Mouse (Mus musculus): Measurements from ENCODE around the gene Cntd1. TPM values are rescaled to one million over a fixed set of nuclear protein-coding genes. Genes with fewer than 3 reads are reported as not detected.

Gene Cntd1
- total RNA-seq, 2 experiments from 2014 or later = 0.42 to 0.84 TPM

- no peak for DNase-seq (ENCODE audit: low spot score in 2 of 2)
- intact Hi-C loops (cut with DNase I) = loop anchor here (5.0 kb wide), 1 partner anchor 49 kb away; the partner anchor contains the start of gene Becn1
Measured at GRCm38 (mm10) chr11:101252941-101253340, 25.9 kb upstream of the Cntd1 start.

- intact Hi-C loops (cut with DNase I) = loop anchor here (5.0 kb wide), 1 partner anchor 48 kb away; the partner anchor contains the start of gene Becn1
- peak; percentile 84 to 86 for DNase-seq (ENCODE audit: low spot score in 2 of 2)
Measured at GRCm38 (mm10) chr11:101253613-101254389, 25.0 kb upstream of the Cntd1 start, which contains the start of gene Vps25. Vps25 (plus strand) TSS chr11:101253707.

- intact Hi-C loops (cut with DNase I) = no loop called here
- DNase-seq (ENCODE audit: low spot score in 2 of 2) = no peak
Measured at GRCm38 (mm10) chr11:101255826-101256775, 22.7 kb upstream of the Cntd1 start.

GRCm38 (mm10) chr11:101259261-101259712, 19.5 kb upstream of the Cntd1 start:
- intact Hi-C loops (cut with DNase I) = no loop called here
- DNase-seq (ENCODE audit: low spot score in 2 of 2) = peak; percentile 78 to 80

- DNase-seq (ENCODE audit: low spot score in 2 of 2) = no peak
Measured at GRCm38 (mm10) chr11:101259948-101260825, 18.6 kb upstream of the Cntd1 start, which contains the start of gene Wnk4. Wnk4 (plus strand) TSS chr11:101260567.

GRCm38 (mm10) chr11:101260826-101261380, 17.9 kb upstream of the Cntd1 start:
- intact Hi-C loops (cut with DNase I) = no loop called here

More at GRCm38 (mm10) chr11:101259948-101260825, 18.6 kb upstream of the Cntd1 start, which contains the start of gene Wnk4:
- intact Hi-C loops (cut with DNase I) = no loop called here

GRCm38 (mm10) chr11:101262272-101262967, 16.4 kb upstream of the Cntd1 start:
- intact Hi-C loops (cut with DNase I) = no loop called here

More at GRCm38 (mm10) chr11:101260826-101261380, 17.9 kb upstream of the Cntd1 start:
- DNase-seq (ENCODE audit: low spot score in 2 of 2) = no peak

GRCm38 (mm10) chr11:101263138-101263988, 15.4 kb upstream of the Cntd1 start:
- DNase-seq (ENCODE audit: low spot score in 2 of 2) = no peak
- intact Hi-C loops (cut with DNase I) = no loop called here

More at GRCm38 (mm10) chr11:101262272-101262967, 16.4 kb upstream of the Cntd1 start:
- no peak for DNase-seq (ENCODE audit: low spot score in 2 of 2)

GRCm38 (mm10) chr11:101263989-101264280, 14.9 kb upstream of the Cntd1 start:
- intact Hi-C loops (cut with DNase I) = no loop called here
- DNase-seq (ENCODE audit: low spot score in 2 of 2) = no peak

GRCm38 (mm10) chr11:101264954-101265471, 13.8 kb upstream of the Cntd1 start:
- intact Hi-C loops (cut with DNase I) = no loop called here

GRCm38 (mm10) chr11:101265906-101266305, 12.9 kb upstream of the Cntd1 start:
- DNase-seq (ENCODE audit: low spot score in 2 of 2) = no peak
- intact Hi-C loops (cut with DNase I) = no loop called here

More at GRCm38 (mm10) chr11:101264954-101265471, 13.8 kb upstream of the Cntd1 start:
- DNase-seq (ENCODE audit: low spot score in 2 of 2) = no peak

GRCm38 (mm10) chr11:101269577-101270116, 9.2 kb upstream of the Cntd1 start:
- intact Hi-C loops (cut with DNase I) = no loop called here
- DNase-seq (ENCODE audit: low spot score in 2 of 2) = no peak

GRCm38 (mm10) chr11:101272446-101272845, 6.4 kb upstream of the Cntd1 start:
- intact Hi-C loops (cut with DNase I) = no loop called here

GRCm38 (mm10) chr11:101275309-101275708, 3.5 kb upstream of the Cntd1 start:
- intact Hi-C loops (cut with DNase I) = no loop called here
- no peak for DNase-seq (ENCODE audit: low spot score in 2 of 2)

More at GRCm38 (mm10) chr11:101272446-101272845, 6.4 kb upstream of the Cntd1 start:
- DNase-seq (ENCODE audit: low spot score in 2 of 2) = no peak

GRCm38 (mm10) chr11:101276319-101277070, 2.3 kb upstream of the Cntd1 start:
- DNase-seq (ENCODE audit: low spot score in 2 of 2) = no peak
- intact Hi-C loops (cut with DNase I) = no loop called here

Data from left cerebral cortex, postnatal 36 days (tissue).